Mouse (Mus musculus): ENCODE measurements at regions not wholly inside any gene's neighbourhood (a gene's known extent, or its start where the extent isn't known, plus 50 kb on each side); places are given as distances from the start of the nearest gene placed in this dataset.

GRCm38 (mm10) chr9:33187187-33187586 lies 551.2 kb downstream of the Ets1 start:
- Histone ChIP-seq H3K9me3 (ENCODE audit: low read length) (no peaks in the 10 kb centered on the region), H3K4me1 (replicated peaks; ENCODE audit: low read depth, low read length) (no peaks in the 10 kb centered on the region), H3K27me3 (ENCODE audit: insufficient read depth, low read length) (no peaks in the 10 kb centered on the region), H3K36me3 (ENCODE audit: insufficient read depth, low read length) (no peaks in the 10 kb centered on the region), H3K4me3 (replicated peaks; ENCODE audit: low read length) (no peak overlapping the region)
- TF ChIP-seq NANOG (IDR thresholded peaks at IDR 0.05; ENCODE audit: borderline replicate concordance, low read length) (no peak), CTCF (conservative IDR thresholded peaks at IDR 0.05; ENCODE audit: low read length) (no peak), POU5F1 (IDR thresholded peaks at IDR 0.05; ENCODE audit: borderline replicate concordance, low read length) (no peak)

GRCm38 (mm10) chr9:33209083-33209482 lies 573.1 kb downstream of the Ets1 start:
- H3K36me3 ChIP-seq (ENCODE audit: insufficient read depth, low read length) = no peaks in the 10 kb centered on the region

GRCm38 (mm10) chr9:33214523-33214922 lies 578.5 kb downstream of the Ets1 start:
- no peaks in the 10 kb centered on the region for H3K9me3 ChIP-seq (ENCODE audit: low read length)
- no peaks in the 10 kb centered on the region for H3K4me1 ChIP-seq (replicated peaks; ENCODE audit: low read depth, low read length)
- no peaks in the 10 kb centered on the region for H3K27me3 ChIP-seq (ENCODE audit: insufficient read depth, low read length)
- H3K4me3 ChIP-seq (replicated peaks; ENCODE audit: low read length) = no peak overlapping the region
- TF ChIP-seq POU5F1 (IDR thresholded peaks at IDR 0.05; ENCODE audit: borderline replicate concordance, low read length) (no peak), NANOG (IDR thresholded peaks at IDR 0.05; ENCODE audit: borderline replicate concordance, low read length) (no peak), CTCF (conservative IDR thresholded peaks at IDR 0.05; ENCODE audit: low read length) (no peak)
- no peaks in the 10 kb centered on the region for H3K36me3 ChIP-seq (ENCODE audit: insufficient read depth, low read length)

More at GRCm38 (mm10) chr9:33209083-33209482, 573.1 kb downstream of the Ets1 start:
- TF ChIP-seq CTCF (conservative IDR thresholded peaks at IDR 0.05; ENCODE audit: low read length) (no peak), POU5F1 (IDR thresholded peaks at IDR 0.05; ENCODE audit: borderline replicate concordance, low read length) (no peak), NANOG (IDR thresholded peaks at IDR 0.05; ENCODE audit: borderline replicate concordance, low read length) (no peak)
- H3K4me1 ChIP-seq (replicated peaks; ENCODE audit: low read depth, low read length) = no peaks in the 10 kb centered on the region
- no peaks in the 10 kb centered on the region for H3K9me3 ChIP-seq (ENCODE audit: low read length)
- no peaks in the 10 kb centered on the region for H3K27me3 ChIP-seq (ENCODE audit: insufficient read depth, low read length)
- H3K4me3 ChIP-seq (replicated peaks; ENCODE audit: low read length) = no peak overlapping the region

GRCm38 (mm10) chr9:33220981-33221380 lies 585.0 kb downstream of the Ets1 start:
- no peak overlapping the region for H3K4me3 ChIP-seq (replicated peaks; ENCODE audit: low read length)
- H3K36me3 ChIP-seq (ENCODE audit: insufficient read depth, low read length) = no peaks in the 10 kb centered on the region
- no peaks in the 10 kb centered on the region for H3K4me1 ChIP-seq (replicated peaks; ENCODE audit: low read depth, low read length)
- no peaks in the 10 kb centered on the region for H3K9me3 ChIP-seq (ENCODE audit: low read length)
- TF ChIP-seq CTCF (conservative IDR thresholded peaks at IDR 0.05; ENCODE audit: low read length) (no peak), POU5F1 (IDR thresholded peaks at IDR 0.05; ENCODE audit: borderline replicate concordance, low read length) (no peak), NANOG (IDR thresholded peaks at IDR 0.05; ENCODE audit: borderline replicate concordance, low read length) (no peak)
- H3K27me3 ChIP-seq (ENCODE audit: insufficient read depth, low read length) = no peaks in the 10 kb centered on the region

- no peaks in the 10 kb centered on the region for H3K27me3 ChIP-seq (ENCODE audit: insufficient read depth, low read length)
- H3K4me3 ChIP-seq (replicated peaks; ENCODE audit: low read length) = no peak overlapping the region
- TF ChIP-seq NANOG (IDR thresholded peaks at IDR 0.05; ENCODE audit: borderline replicate concordance, low read length) = no peak
- no peak for TF ChIP-seq POU5F1 (IDR thresholded peaks at IDR 0.05; ENCODE audit: borderline replicate concordance, low read length)
- TF ChIP-seq CTCF (conservative IDR thresholded peaks at IDR 0.05; ENCODE audit: low read length) = no peak
- H3K36me3 ChIP-seq (ENCODE audit: insufficient read depth, low read length) = no peaks in the 10 kb centered on the region
- no peaks in the 10 kb centered on the region for H3K4me1 ChIP-seq (replicated peaks; ENCODE audit: low read depth, low read length)
- no peaks in the 10 kb centered on the region for H3K9me3 ChIP-seq (ENCODE audit: low read length)
These were observed 586.2 kb downstream of the Ets1 start for GRCm38 (mm10) chr9:33222066-33222805.

- Histone ChIP-seq H3K4me3 (replicated peaks; ENCODE audit: low read length) (no peak overlapping the region), H3K27me3 (ENCODE audit: insufficient read depth, low read length) (no peaks in the 10 kb centered on the region), H3K36me3 (ENCODE audit: insufficient read depth, low read length) (no peaks in the 10 kb centered on the region), H3K9me3 (ENCODE audit: low read length) (peaks cover 22% of the 10 kb centered on the region), H3K4me1 (replicated peaks; ENCODE audit: low read depth, low read length) (peaks cover 8% of the 10 kb centered on the region; the same call in 1 of the 2 replicates)
- TF ChIP-seq NANOG (IDR thresholded peaks at IDR 0.05; ENCODE audit: borderline replicate concordance, low read length) = peak; percentile 34; the same call in 1 of the 2 replicates
- TF ChIP-seq POU5F1 (IDR thresholded peaks at IDR 0.05; ENCODE audit: borderline replicate concordance, low read length) = no peak
- TF ChIP-seq CTCF (conservative IDR thresholded peaks at IDR 0.05; ENCODE audit: low read length) = no peak
These were observed 597.7 kb downstream of the Ets1 start for GRCm38 (mm10) chr9:33233699-33234131.

- Histone ChIP-seq H3K4me3 (replicated peaks; ENCODE audit: low read length) (no peak overlapping the region), H3K27me3 (ENCODE audit: insufficient read depth, low read length) (no peaks in the 10 kb centered on the region), H3K36me3 (ENCODE audit: insufficient read depth, low read length) (no peaks in the 10 kb centered on the region), H3K9me3 (ENCODE audit: low read length) (peaks cover 22% of the 10 kb centered on the region), H3K4me1 (replicated peaks; ENCODE audit: low read depth, low read length) (peaks cover 8% of the 10 kb centered on the region; the same call in 1 of the 2 replicates)
- TF ChIP-seq NANOG (IDR thresholded peaks at IDR 0.05; ENCODE audit: borderline replicate concordance, low read length) (no peak), POU5F1 (IDR thresholded peaks at IDR 0.05; ENCODE audit: borderline replicate concordance, low read length) (no peak), CTCF (conservative IDR thresholded peaks at IDR 0.05; ENCODE audit: low read length) (no peak)
These were observed 602.2 kb downstream of the Ets1 start for GRCm38 (mm10) chr9:33238190-33238589.

GRCm38 (mm10) chr9:33238846-33239245 lies 602.8 kb downstream of the Ets1 start:
- no peaks in the 10 kb centered on the region for H3K36me3 ChIP-seq (ENCODE audit: insufficient read depth, low read length)
- H3K9me3 ChIP-seq (ENCODE audit: low read length) = peaks cover 22% of the 10 kb centered on the region
- no peak for TF ChIP-seq POU5F1 (IDR thresholded peaks at IDR 0.05; ENCODE audit: borderline replicate concordance, low read length)
- no peak for TF ChIP-seq NANOG (IDR thresholded peaks at IDR 0.05; ENCODE audit: borderline replicate concordance, low read length)
- no peak for TF ChIP-seq CTCF (conservative IDR thresholded peaks at IDR 0.05; ENCODE audit: low read length)
- no peaks in the 10 kb centered on the region for H3K27me3 ChIP-seq (ENCODE audit: insufficient read depth, low read length)
- H3K4me1 ChIP-seq (replicated peaks; ENCODE audit: low read depth, low read length) = peaks cover 5% of the 10 kb centered on the region; the same call in 1 of the 2 replicates
- H3K4me3 ChIP-seq (replicated peaks; ENCODE audit: low read length) = no peak overlapping the region
